Mouse (Mus musculus) monocyte, adult 5-6 weeks (primary cell): ENCODE data around the gene Elp1. TPM values are rescaled to one million over a fixed set of nuclear protein-coding genes. Genes with fewer than 3 reads are reported as not detected.

Source experiments
- ATAC-seq: fragments of 153-309, 156-312 bp; replicated peaks from 2 replicates; pipeline ENCODE4 v1.8.0; 2017; ENCODE audit warnings: mild to moderate bottlenecking; ENCODE audit not compliant: low TSS enrichment, insufficient number of reproducible peaks, severe bottlenecking, poor library complexity, low FRiP score
- total RNA-seq: library from RNA; stranded (forward); fragments of 200-1000, 200-491, 200-594 nt; gene quantifications from 3 replicates; pipeline ENCODE4 v1.2.3, GENCODE M21; 2017

The Elp1 gene
- total RNA-seq, 1 experiment from 2014 or later: 20.7 TPM

- ATAC-seq: no peak
These were observed 82.7 kb downstream of the Elp1 start for GRCm38 (mm10) chr4:56719456-56719855.

GRCm38 (mm10) chr4:56718573-56719442 lies 83.3 kb downstream of the Elp1 start:
- no peak for ATAC-seq

DNA sequence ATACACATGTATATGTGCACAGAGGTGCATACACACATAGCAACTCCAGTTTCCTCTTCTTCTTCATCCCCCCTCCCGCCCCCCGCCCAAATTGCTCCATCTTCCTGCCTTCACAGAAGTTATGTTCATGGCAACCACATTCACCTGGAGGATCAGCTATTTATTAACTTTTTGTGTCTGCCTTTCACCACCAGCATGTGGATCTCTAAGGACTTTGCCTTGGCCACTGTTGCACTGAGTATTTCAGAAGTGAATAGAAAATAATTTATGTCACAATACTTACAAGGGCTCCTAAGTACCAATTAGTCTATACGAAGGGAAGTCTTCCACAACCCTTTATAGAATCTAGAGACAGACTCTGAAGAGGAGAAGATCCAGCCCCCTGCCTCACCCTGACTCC lies 84.2 kb downstream of the Elp1 start:
- ATAC-seq: no peak

DNA sequence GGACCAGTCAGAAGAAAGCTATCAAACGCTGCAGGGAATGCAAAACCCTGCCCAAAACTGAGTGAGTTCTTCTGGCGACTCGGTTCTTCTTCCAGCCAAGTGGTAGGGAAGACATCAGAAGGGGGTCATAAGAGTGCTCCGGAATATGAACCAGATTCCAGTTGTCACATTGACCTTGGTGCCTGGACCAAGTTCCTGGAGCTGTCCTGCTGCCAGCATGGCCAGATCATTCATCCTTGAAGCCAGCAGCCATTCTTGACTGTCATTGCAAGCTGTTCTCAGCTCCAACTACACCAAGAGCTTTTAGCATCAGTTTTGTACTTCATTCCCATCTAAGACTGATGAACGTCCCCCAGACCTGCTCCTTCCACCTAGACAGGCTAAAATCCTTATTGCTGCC lies 85.3 kb downstream of the Elp1 start:
- ATAC-seq: no peak

DNA sequence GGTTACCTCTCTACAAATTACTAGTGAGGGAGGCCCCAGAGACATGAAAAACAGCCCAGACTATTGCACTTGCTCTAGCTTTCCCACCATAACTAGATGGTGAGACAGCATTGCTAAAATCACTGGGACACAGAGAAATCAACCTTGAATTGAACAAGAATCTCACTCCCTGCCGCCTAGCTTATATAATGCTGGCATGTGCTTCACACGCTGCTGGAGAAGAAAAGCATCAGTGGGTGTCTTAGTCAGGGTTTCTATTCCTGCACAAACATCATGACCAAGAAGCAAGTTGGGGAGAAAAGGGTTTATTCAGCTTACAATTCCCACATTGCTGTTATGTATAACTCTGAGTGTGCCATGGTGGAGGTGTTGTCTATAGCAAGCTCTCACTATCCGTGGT lies 89.0 kb downstream of the Elp1 start:
- no peak for ATAC-seq

DNA sequence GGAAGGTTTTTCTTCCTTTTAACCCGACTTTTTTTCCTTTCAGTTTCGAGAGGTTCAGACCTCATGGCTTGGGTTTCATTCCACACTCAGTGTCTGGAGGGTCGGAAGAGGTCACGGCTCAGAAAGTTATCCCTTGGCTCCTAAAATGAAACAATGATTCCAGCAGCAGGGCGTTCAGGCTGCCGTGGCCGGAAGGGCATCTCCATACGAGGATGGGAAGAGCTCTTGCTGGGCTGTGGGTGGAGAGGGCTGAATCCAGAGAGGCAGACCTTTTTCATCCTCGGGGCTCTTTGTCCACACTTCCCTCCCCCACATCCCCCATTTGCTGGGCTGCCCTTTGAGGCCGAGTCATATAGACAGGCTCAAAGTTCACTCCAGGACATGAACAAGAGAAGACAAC lies 99.9 kb downstream of the Elp1 start:
- no peak for ATAC-seq

Other genes starting within 250 kb of the Elp1 start
- gene Gm26657, start 62.3 kb downstream of the Elp1 start, total RNA-seq: not detected in 3 replicates
- 1.2 TPM in 1 of 3 replicates, not detected in the others for gene Actl7b, start 60.9 kb downstream of the Elp1 start, total RNA-seq
- 0.64 TPM in 1 of 3 replicates, not detected in the others for gene Actl7a, start 58.9 kb downstream of the Elp1 start, total RNA-seq
- gene Fam206a, start within 50 bp of the Elp1 start, total RNA-seq: 1.6 to 7.7 TPM (median 6.3 TPM) in 3 replicates
- gene Ctnnal1, start 62.9 kb upstream of the Elp1 start, total RNA-seq: 0.19 to 2.6 TPM (median 0.21 TPM) in 3 replicates
- 7.8 to 15.0 TPM (median 9.9 TPM) in 3 replicates for gene Tmem245, start 145.1 kb upstream of the Elp1 start, total RNA-seq
- 0.32 TPM in 1 of 3 replicates, not detected in the others for gene Frrs1l, start 188.1 kb upstream of the Elp1 start, total RNA-seq